Mouse (Mus musculus) right cerebral cortex, postnatal 10 days (tissue): Measurements from ENCODE around the gene Sept8.
"Not testable (repeated sequence)": the region's sequence is repeated elsewhere in the genome, so short reads cannot be mapped to it uniquely, and the experiment has no call there.

Source experiments
- DNase-seq, 2 experiments: peaks; one replicate each; pipeline ENCODE4 v3.0.0; 2021; ENCODE audit warnings: low spot score in 2 of 2

Gene Sept8

GRCm38 (mm10) chr11:53525461-53525860, 6.4 kb downstream of the Sept8 start:
- DNase-seq, result no peak

GRCm38 (mm10) chr11:53528397-53529252, 9.6 kb downstream of the Sept8 start:
- DNase-seq, result no peak

- DNase-seq, result peak; percentile 67 to 71
Observed at GRCm38 (mm10) chr11:53529253-53529557, 10.1 kb downstream of the Sept8 start.

- peak in 1 of 2 experiments; percentile 20 for DNase-seq
Observed at GRCm38 (mm10) chr11:53530001-53530400, 10.9 kb downstream of the Sept8 start.

GRCm38 (mm10) chr11:53531578-53532230, 12.6 kb downstream of the Sept8 start:
- peak in 1 of 2 experiments; percentile 16 for DNase-seq

GRCm38 (mm10) chr11:53532231-53532620, 13.2 kb downstream of the Sept8 start:
- no peak for DNase-seq

GRCm38 (mm10) chr11:53539002-53539491, 20.0 kb downstream of the Sept8 start:
- DNase-seq, result no peak

- no peak for DNase-seq
Observed at GRCm38 (mm10) chr11:53540394-53540793, 21.3 kb downstream of the Sept8 start.

- no peak for DNase-seq
Observed at GRCm38 (mm10) chr11:53541222-53541621, 22.2 kb downstream of the Sept8 start.

GRCm38 (mm10) chr11:53543021-53543420, 24.0 kb downstream of the Sept8 start:
- no peak for DNase-seq

- DNase-seq, result peak; percentile 65 to 66
Observed at GRCm38 (mm10) chr11:53546271-53546670, 27.2 kb downstream of the Sept8 start.

GRCm38 (mm10) chr11:53547566-53547965, 28.5 kb downstream of the Sept8 start:
- DNase-seq, result no peak

- DNase-seq, result no peak
Observed at GRCm38 (mm10) chr11:53548036-53548605, 29.1 kb downstream of the Sept8 start.

GRCm38 (mm10) chr11:53550714-53551113, 31.7 kb downstream of the Sept8 start:
- no peak for DNase-seq

GRCm38 (mm10) chr11:53551754-53552153, 32.7 kb downstream of the Sept8 start:
- DNase-seq, result peak in 1 of 2 experiments; percentile 59

GRCm38 (mm10) chr11:53556529-53556928, 37.5 kb downstream of the Sept8 start:
- not testable (repeated sequence) for DNase-seq

- not testable (repeated sequence) for DNase-seq
Observed at GRCm38 (mm10) chr11:53557992-53558391, 38.9 kb downstream of the Sept8 start.

- not testable (repeated sequence) for DNase-seq
Observed at GRCm38 (mm10) chr11:53559980-53560379, 40.9 kb downstream of the Sept8 start.

GRCm38 (mm10) chr11:53561986-53562385, 42.9 kb downstream of the Sept8 start:
- no peak for DNase-seq

- no peak for DNase-seq
Observed at GRCm38 (mm10) chr11:53566646-53567045, 47.6 kb downstream of the Sept8 start.

GRCm38 (mm10) chr11:53567224-53568014, 48.4 kb downstream of the Sept8 start, which contains the start of gene Kif3a:
Kif3a (plus strand) TSS chr11:53567379.
- DNase-seq, result peak; percentile 97

- DNase-seq, result no peak
Observed at GRCm38 (mm10) chr11:53580562-53580961, 61.5 kb downstream of the Sept8 start.
